Mouse (Mus musculus): ENCODE results near the gene Ttc39a.
"Not testable (repeated sequence)": the region's sequence is repeated elsewhere in the genome, so short reads cannot be mapped to it uniquely, and the experiment has no call there.

The Ttc39a gene

DNA sequence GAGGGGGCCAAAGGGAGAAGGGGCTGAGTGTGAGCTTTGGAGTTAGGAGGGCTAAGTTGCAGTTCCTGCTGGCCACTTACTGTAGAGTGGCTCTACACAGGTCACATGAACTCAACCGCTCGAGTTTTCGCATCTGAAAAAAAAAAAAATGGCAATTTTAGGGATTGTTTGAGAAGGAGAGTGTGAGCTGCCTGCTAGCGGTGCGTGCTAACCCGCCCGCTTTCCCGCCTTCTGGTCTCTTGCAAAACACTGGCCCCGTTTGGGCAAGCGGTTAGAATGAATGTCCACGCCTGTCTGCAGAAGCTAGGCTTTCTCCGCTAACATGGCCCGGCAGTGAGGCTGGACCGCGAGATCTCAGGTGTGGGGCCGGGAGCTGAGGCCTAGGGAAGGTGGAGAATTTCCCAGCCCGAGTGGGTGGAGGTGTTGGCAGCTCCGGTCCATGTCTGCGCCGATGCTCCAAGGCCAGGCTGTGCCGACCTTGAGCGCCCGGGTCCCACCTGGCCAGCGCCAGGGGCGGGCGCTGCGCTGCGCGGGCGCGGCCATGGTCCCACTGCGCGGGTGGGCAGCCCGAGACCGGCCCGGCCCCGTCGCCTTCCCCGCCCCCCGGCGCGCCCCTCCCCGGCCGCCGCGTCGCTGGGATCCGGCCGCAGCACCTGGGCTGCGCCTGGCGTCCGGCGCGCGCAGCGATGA, at the start of gene Ttc39a:
Gene Ttc39a (plus strand): TSS at position 138 of the 690 bp plus-strand sequence.
- no peak for DNase-seq

DNA sequence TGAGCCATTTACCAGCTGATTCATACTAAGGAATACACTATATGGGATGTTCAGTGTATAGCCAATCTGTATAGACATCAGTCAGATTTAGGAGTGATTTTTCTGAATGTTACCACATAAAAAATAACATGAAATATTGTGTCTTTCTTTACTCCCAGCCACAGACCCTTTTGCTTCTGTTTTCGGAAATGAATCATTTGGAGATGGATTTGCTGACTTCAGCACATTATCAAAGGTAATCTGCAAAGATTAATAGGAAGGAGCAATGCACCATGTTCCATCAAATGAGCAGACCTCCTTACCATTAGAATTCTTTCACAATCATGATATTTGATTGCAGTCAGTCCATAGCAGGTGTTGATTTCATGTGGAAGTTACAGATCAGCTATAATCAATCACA, 28.3 kb upstream of the Ttc39a start:
- DNase-seq, result no peak

DNA sequence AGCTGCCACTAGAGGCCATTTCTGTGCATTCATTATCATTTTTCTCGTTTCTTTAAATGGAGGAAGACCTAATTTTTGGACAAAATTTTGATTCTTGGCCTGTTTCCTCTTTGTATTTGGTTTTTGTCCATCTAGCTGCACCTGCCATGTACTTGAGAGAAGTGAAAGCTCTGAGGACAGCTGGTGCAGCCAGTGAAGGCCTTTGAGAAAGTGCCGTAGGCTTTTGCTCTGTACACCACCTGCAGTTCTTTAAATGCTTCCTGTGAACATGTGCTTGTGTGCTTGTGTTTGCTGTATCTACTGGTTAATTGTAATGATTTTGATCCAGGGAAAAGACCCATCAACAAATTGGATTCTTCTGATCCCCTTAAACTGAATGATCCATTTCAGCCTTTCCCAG, 24.0 kb upstream of the Ttc39a start:
- DNase-seq, result no peak

DNA sequence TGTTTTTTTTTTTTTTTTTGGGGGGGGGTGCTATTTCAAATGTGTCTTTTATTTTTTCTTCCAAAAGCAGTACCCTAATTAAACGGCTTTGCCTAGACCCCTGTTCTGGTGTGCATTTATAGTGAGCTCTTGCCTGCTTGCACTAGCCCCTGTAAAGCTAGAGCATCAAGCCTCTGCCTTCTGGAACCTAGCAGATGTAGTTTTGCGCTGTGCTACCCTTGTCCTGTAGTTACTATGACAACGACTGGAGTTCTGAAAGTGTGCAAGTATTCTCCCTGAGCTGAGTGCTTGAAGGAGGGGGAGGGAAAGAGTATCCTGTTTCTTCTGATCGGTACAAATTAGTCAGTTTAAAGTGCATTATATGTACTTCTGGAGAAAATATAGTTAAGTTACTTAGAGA, 20.8 kb upstream of the Ttc39a start:
- no peak for DNase-seq

DNA sequence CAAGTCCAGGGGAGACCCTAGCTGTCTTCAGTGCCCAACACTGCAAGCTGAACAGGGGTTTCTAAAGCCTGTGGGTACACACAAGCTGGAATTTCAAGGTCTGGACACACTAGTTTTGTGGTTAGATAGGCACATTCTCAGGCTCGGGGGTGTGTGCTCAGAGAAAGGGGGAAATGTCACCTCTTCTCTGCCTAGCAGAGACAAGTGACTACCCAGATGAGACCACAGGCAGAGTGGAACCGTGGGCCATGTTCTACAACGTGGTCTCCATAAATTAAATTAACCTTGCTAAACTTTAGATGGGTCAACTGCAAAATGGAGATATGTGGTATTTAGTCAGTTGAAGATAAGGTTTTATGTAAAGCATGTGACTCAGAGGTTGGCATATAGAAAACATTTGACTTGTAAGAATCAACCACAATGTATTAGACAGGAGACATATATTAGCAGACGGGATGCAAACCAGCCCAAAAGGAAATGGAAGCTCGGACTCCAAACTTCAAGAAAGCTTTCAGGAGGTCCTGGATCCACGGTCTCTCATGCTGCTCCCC, 13.1 kb upstream of the Ttc39a start:
- DNase-seq, result no peak

DNA sequence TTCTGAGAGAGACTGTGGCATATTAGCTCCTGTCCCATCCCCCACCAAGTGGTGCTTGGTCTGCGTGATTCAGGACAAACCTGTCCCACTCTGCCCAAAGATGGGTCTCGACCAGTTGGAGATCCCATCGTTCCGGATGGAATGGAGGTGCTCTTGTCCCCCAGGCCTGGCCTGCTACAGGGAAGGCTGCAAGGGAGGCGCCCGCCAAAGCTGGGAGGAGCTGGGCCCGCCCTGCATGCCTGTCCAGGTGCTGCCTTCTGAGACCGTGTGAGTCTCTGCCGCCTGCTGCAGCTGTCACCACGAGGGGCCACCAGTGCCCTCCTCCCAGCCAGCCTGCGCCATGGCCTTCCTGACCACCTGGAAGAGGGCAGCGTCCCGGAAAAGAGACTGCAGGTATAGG, 12.5 kb upstream of the Ttc39a start:
- no peak for DNase-seq

DNA sequence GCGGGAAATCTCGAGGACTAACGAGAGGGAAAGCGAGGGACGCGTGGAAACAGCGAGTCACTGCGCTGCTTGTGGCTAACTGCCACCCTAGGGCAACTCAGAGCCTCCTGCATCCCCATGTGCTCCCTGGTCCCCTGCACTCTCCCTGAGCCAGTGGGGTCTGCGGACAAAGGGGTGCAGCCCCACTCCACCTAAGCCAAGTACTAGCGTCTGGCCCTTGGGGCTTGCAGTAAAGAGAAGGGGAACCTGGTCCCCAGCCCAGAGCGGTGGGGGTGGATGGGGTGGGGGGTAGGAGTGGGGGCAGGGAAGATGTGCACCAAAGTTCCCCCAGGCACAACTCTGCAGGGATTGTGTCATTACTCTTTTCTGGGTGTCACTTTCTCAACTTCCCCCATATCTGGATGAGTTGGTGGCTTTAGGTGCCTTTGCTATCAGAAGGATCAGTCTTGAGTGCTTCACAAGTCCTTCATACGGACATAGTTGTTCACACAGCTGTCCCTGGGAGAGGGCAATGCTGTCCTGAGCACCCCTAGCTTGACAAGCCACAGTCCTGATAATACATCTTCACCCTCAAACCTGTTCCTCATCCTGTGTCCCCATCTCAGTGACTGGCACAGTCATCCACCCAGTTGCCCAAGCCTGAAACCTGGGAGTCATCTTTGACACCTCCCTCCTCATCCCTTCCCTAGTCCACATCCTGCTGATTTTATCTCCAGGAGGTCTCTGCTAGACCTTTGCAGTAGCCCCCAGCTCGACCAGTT, 11.9 kb upstream of the Ttc39a start:
- no peak for DNase-seq

DNA sequence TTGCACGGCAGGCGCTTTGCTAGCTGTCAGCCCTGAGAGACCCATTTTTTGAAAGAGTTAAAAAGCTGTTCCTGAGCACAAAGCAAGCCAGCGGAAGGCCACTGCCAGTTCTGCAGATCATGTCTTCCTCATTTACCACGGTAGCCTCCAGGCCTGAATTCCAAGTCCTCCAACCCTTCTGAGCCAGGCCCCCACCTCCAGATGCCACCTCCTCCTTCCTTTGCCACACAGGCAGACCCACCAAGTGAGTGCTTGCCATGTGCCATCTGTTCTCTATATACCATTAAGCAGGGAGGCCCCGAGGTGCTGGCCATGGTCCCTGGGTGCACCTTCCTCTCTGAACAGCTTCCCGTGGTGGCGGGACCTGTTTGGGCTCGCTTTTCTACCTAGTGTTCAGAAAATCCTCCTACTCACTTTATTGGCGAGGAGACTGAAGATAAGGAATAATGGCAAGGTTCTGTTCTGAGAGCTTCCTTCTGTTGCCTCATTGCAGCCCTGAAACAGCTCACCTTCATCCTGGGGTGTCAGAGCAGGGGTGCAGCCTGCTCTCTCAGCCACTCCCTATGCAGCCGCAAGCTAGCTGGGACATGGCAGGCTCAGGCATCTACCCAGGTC, 6.0 kb upstream of the Ttc39a start:
- no peak for DNase-seq

DNA sequence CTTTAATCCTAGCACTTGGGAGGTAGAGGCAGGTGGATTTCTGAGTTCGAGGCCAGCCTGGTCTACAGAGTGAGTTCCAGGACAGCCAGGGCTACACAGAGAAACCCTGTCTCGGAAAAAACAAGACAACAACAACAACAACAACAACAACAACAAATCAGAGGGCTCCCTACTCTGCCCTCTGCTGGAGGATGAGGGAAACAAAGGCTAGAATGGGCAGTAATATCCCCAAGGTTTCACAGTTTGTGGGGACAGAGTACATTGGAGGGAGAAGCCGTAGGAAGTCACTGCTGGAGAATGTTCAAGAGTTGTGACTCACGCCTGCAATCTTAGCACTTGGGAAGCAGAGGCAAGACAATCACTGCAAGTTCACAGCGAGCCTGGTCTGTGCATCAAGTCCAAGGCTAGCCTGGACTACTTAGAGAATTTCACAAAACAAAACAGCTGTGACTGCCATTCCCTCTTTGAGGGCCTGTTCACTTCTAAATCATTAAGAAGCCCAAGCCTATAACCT, 5.2 kb upstream of the Ttc39a start:
- no peak for DNase-seq

DNA sequence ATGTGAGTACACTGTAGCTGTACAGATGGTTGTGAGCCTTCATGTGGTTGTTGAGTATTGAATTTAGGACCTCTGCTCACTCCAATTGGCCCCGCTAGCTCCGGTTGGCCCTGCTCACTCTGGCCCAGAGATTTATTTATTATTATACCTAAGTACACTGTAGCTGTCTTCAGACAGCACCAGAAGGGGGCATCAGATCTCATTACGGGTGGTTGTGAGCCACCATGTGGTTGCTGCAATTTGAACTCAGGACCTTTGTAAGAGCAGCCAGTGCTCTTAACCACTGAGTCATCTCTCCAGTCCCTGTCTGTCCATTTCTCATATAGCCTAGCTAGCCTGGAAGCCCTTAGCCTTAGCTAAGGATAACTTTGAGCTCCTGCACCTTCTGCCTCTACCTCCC, 1.5 kb upstream of the Ttc39a start:
- not testable (repeated sequence) for DNase-seq

DNA sequence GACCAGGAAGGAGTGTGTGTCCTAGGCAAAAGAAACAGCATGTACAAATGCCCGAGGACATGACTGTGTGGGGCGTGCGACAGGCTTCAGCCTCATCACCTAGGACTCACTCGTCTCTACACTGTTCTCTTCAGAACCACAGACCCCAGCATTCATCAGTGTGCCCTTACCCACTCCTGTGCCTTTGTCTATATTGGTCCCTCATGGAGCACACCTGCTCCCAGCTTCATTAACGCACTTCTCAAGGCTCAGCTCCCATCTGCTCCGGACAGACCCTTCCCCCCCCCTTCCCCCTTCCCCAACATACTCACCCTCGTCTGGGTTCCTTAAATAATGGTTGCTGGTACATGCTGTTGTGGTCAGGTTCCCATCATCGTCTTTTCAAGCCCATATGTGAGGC, 1.0 kb upstream of the Ttc39a start:
- no peak for DNase-seq

DNA sequence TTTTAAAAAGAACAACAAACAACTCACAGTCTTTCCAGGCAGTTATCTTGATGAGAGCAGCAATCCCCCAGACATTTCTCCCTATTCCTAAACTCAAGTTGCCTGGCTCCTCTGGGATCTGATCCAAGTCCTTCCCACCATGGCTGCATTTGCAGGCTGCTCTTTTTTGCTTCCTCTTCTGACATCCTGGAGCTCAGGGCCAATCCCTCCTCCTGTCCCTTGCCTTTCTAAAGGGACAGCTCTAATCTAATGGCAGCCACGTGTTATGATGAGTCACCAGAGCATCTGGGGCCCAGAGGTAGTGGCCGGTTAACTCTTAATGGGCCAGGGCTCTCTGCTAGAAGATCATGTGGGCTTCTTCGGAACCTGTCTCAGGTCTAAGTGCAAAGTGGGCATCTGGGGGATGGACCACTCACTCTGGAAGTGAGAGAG, 353 bp upstream of the Ttc39a start:
- no peak for DNase-seq

DNA sequence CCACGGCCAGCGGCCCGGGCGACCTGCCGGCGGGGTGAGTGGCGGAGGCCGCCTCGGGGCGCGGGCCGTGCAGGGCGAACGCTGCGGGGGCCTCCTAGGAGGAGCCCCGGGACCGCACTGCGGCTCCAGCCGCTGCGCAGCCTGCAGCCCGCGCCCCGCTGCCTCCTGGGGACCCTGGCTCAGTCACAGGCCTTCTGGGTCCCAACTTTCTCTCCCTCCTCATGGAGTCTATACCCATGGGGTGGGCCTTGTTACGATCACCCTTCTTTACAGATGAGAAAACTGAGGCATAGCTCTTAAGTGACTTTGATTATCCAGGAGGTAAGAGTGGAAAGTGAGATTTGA, 725 bp downstream of the Ttc39a start:
- no peak for DNase-seq

DNA sequence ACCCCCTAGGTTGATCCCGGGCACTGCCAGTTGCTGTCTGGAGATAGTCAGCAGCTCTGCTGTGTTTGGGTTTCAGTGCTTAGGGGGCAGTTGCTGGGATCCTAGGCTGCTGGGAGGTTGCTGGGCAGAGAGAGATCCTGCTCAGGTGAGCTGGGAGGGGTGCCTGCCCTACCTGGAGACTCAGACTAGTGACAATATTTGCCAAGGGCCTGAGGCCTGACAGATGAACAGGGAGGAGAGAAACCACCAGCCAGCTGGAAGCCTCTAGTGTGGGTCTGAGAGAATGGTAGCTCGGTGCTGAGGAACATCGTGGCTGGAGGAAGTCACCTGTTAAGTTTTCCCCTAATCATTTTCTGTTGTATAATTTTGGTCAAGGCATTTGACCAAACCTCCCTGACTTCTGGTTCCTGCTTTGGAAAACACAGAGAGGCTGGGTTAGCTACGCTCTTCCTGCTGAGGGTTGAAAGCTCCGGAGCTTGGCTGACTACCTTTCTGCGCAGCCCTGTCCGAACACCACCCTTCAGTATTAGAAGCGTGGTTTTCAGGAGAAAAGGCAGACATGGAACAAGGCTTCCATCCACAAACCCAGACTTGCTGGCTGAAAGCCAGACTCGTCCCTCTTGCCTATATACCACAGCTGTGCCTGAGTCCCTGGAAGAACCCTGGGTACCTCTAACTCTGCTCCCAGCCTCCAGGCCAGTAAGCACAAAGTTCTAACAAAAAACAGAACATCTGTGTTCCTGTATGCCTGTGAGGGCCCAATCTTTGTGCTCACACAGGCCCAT, 1.5 kb downstream of the Ttc39a start:
- no peak for DNase-seq

DNA sequence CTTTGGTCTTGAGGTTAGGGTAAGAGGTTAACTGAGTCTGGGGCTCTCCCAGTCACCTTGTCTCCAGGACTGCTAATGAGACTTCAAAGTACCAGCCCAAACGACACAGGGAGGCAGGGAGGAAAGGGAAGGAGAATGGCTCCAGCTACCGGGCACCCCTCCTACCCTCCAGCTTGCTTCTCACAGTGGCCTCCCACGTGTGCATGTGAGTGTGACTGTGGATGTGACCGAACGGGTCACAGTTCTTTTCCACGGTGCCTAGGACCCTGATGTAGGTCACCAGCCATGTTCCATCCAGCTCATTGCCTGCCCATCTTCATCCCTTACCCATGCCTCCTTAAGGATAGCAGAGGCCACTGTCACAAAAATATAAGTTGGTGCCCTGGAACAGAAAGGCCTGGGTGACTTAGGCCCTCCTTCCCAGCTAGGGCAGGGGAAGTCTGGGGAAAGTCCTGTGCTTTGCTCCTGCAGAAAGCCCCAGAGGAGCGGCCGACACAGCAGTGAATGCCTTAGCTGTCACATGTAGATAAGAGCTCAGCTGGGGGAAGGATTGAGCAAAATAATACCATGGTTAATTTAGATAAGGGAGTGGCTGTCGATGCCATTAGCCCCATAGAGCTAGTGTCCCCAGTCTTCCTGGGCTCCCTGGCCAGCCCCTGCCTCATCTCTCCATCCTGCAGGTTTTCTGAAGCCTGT, 4.4 kb downstream of the Ttc39a start:
- DNase-seq, result no peak

DNA sequence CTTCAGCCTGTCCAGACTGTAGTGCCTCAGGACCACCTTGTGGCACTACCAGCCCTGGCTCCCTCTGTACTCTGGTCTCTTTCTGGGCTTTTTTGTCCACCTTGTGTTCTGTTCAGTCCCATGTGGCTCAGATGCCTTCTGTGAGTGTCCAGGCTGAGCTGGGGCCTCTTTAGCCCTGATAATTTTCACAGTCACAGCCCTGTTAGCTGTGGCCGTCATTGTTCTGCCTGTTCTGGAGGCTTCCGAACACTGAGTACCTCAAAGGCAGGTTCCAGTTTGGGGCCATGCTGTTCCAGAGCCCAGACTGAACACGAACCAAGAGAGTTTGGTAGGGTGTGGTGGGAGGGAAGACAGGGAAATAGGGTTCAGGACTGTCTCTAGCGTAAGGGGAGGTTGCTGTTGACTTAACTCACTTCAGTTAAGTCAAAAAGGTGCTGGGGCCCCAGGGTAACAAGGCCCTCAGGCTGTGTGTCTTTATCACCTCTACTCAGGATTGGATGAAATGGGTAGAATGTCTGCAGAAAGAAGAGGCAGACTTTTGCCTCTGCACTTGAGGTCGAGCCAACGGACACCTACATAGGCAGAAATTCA, 5.0 kb downstream of the Ttc39a start:
- no peak for DNase-seq

DNA sequence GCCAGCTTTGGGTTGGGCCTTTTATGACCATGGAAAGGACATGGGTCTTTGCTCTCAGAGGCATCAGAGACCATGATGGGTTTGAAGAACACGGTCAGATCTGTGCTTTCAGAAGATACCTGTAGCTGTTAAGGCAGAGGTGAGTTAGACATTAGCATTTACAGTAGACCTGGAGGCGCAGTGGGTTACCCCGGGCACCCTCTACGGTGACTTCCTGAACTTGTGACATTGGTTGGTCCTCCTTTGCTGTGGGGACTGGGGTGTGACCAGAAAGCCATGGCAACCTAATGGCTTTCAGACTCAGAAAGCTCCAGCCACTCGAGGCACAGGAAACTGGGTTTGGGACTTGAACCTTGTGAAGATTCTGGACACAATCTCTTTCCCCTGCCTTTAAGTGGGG, 5.8 kb downstream of the Ttc39a start:
- DNase-seq, result no peak

DNA sequence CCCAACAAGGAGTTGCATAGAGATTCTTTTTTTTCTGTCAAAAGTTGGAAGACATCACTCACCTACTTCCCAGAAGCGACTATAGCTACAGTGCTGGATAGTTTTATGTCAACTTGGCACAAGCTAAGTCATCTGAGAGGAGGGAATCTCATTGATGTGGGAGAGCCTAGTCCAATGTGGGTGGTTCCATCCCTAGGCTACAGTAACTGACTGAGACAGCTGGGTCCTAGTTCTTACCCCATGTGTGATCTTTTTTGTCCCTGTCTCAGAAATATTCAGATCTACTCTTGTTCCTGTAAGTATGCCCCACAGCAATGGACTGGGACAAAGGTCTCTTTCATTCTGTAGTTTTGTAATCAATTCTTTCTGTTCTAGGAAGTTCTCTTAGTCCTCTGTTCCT, 11.6 kb downstream of the Ttc39a start:
- DNase-seq, result no peak

DNA sequence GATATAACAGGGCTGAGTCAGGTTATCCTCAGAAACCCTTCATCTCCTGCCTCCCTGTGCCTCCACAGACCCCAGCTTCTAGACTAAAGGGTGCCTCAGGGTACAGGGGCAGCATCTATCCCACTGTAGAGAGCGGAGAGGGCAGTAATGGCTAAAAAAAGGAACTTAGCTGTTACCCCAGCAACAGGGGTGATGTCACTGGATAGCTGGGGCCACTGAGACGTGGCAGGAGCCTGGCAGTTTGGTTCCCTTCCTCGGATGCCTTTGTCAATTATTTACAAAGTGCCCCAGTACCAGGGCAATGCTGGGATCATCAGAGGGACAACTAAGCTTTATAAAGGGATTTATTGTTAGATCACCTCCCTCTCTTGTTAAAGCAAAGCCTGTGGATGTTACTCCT, 12.6 kb downstream of the Ttc39a start:
- no peak for DNase-seq

DNA sequence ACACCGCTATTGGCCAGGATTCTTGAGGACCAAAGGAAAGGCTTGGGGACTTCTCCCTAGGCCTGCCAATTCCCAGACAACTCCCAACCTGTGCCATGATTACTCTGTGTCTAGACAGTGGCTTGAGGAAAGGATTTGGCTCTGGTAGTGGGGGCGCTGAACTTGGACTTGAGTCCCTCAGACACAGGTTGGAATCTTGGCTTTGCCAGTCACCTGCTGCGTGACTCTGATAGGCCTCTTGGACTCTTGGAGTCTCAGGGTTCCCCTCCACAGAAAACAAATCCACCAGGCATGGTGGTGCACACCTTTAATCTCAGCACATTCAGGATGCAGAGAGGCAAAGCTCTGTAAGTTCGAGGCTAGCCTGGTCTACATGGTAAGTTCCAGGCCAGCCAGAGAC, 13.1 kb downstream of the Ttc39a start:
- no peak for DNase-seq

DNA sequence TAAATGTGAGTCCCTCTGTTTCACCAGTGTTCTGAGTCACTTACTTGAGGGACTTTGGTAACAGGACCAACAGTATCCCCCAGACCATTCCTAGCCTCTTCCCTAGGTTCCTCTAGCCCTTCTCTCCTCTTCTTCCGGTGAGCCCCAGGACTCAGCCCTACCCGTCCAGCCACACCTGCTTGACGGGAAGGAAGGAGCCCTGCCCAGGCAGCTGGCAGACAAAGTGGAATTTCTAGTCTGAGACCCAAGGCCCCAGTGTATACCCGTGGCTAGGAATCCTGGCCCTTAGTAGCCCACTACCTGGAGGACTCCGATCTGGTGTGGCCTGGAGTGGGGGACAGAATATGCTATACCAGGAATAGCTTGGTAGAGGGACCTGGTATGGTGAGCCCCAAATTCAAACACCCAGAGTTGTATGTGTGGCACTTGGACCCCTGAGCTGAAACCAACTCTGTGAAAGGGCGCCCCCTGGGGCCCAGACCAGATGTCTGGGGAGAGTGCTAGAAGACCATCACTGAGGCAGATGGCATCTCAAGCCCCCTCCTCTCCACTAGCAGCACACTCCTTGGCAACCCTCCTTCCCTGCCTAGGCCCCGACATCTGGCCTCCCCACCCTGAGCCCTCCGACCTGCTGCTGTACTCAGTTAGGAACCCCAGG, 13.8 kb downstream of the Ttc39a start:
- no peak for DNase-seq

All from thymus, adult 18-20 months (tissue).